Mouse (Mus musculus) embryonic facial prominence, embryonic 13.5 days (tissue): Measurements from ENCODE around the gene Mettl23. TPM values are rescaled to one million over a fixed set of nuclear protein-coding genes. Genes with fewer than 3 reads are reported as not detected.

Source experiments
- ATAC-seq: fragments of 200-750 bp; cut with Nextera tagmentation; 2 replicates; pipeline ENCODE4 v1.8.0; 2017; ENCODE audit warnings: low read depth; ENCODE audit not compliant: insufficient number of reproducible peaks, insufficient read depth, low FRiP score, low TSS enrichment
- H3K27ac ChIP-seq: fragments of 300-500 bp; sonication (generic); 2 replicates; pipeline ENCODE4 v1.5.1; 2015; ENCODE audit warnings: moderate library complexity, mild to moderate bottlenecking, inconsistent platforms
- H3K27me3 ChIP-seq: fragments of 300-500 bp; sonication (generic); 2 replicates; pipeline ENCODE4 v1.6.1; 2015; ENCODE audit warnings: mild to moderate bottlenecking, inconsistent platforms
- H3K36me3 ChIP-seq: fragments of 300-500 bp; sonication (generic); 2 replicates; pipeline ENCODE4 v1.6.1; 2015; ENCODE audit warnings: mild to moderate bottlenecking, inconsistent platforms
- H3K4me1 ChIP-seq: fragments of 300-500 bp; sonication (generic); 2 replicates; pipeline ENCODE4 v1.6.1; 2015; ENCODE audit warnings: inconsistent platforms
- H3K4me2 ChIP-seq: fragments of 300-500 bp; sonication (generic); 2 replicates; pipeline ENCODE4 v1.6.1; 2015; ENCODE audit warnings: moderate library complexity, mild to moderate bottlenecking, inconsistent platforms
- H3K4me3 ChIP-seq: fragments of 300-500 bp; sonication (generic); 2 replicates; pipeline ENCODE4 v1.5.1; 2015; ENCODE audit warnings: mild to moderate bottlenecking, inconsistent platforms
- H3K9ac ChIP-seq: fragments of 300-500 bp; sonication (generic); 2 replicates; pipeline ENCODE4 v1.6.1; 2015; ENCODE audit warnings: mild to moderate bottlenecking, inconsistent platforms
- H3K9me3 ChIP-seq: fragments of 300-500 bp; sonication (generic); 2 replicates; pipeline ENCODE4 v1.6.1; 2016; ENCODE audit warnings: inconsistent platforms
- WGBS: fragments of 180-500 bp; shearing (Covaris S2); methylation state at CpG from one replicate; pipeline ENCODE4 v1.1.7; 2015; ENCODE audit warnings: mixed read lengths; 5-methylcytosine and 5-hydroxymethylcytosine counted together
- polyA plus RNA-seq: library from polyadenylated mRNA; unstranded; fragments of >200 nt; fragmentation: Nextera tagmentation; extraction: Ambion mirVana; gene quantifications from 2 replicates; pipeline ENCODE4 v1.2.1, GENCODE M21; 2015

The Mettl23 gene
- polyA plus RNA-seq, 1 experiment from 2014 or later: 78.6 TPM

GRCm38 (mm10) chr11:116850833-116851477 lies 7.9 kb downstream of the Mettl23 start:
- no peak overlapping the region for H3K27ac ChIP-seq
- H3K4me1 ChIP-seq: peaks cover 41% of the 10 kb centered on the region
- peaks cover 40% of the 10 kb centered on the region for H3K36me3 ChIP-seq
- peak overlapping the region; percentile 66 for H3K4me2 ChIP-seq
- peak overlapping the region; percentile 96 for H3K4me3 ChIP-seq
- WGBS: 27% methylated on average over 6 of the region's 6 CpGs
- peak overlapping the region; percentile 99 for H3K9ac ChIP-seq
- ATAC-seq: no peak
- no peaks in the 10 kb centered on the region for H3K27me3 ChIP-seq
- H3K9me3 ChIP-seq: no peaks in the 10 kb centered on the region

- Histone ChIP-seq H3K4me2 (peak overlapping the region; percentile 66), H3K27me3 (no peaks in the 10 kb centered on the region), H3K27ac (peak overlapping the region; percentile 99), H3K36me3 (peaks cover 43% of the 10 kb centered on the region), H3K9ac (peak overlapping the region; percentile 99), H3K9me3 (no peaks in the 10 kb centered on the region), H3K4me1 (peaks cover 33% of the 10 kb centered on the region), H3K4me3 (peak overlapping the region; percentile 96)
- ATAC-seq: no peak
- under 1% methylated on average over 29 of the region's 29 CpGs for WGBS
These were observed 8.7 kb downstream of the Mettl23 start for GRCm38 (mm10) chr11:116851576-116852290.

GRCm38 (mm10) chr11:116852291-116852890 lies 9.3 kb downstream of the Mettl23 start, which contains the start of gene Mfsd11:
TSS of gene Mfsd11 (plus strand) at chr11:116852440.
- Histone ChIP-seq H3K27ac (peak within 1 kb of the TSS; percentile 99), H3K4me1 (peaks cover 34% of the 10 kb centered on the region), H3K4me2 (peak within 1 kb of the TSS; percentile 66), H3K9me3 (no peaks in the 10 kb centered on the region), H3K4me3 (peak within 1 kb of the TSS; percentile 96), H3K36me3 (peaks cover 43% of the 10 kb centered on the region), H3K9ac (peak within 1 kb of the TSS; percentile 99), H3K27me3 (no peaks in the 10 kb centered on the region)
- WGBS: under 1% methylated on average over 79 of the region's 91 CpGs
- peak; percentile 65 for ATAC-seq

GRCm38 (mm10) chr11:116852891-116853511 lies 9.9 kb downstream of the Mettl23 start, which contains the start of gene Srsf2:
TSS of gene Srsf2 (minus strand) at chr11:116853094.
- Histone ChIP-seq H3K4me1 (peaks cover 29% of the 10 kb centered on the region), H3K27me3 (no peaks in the 10 kb centered on the region), H3K9ac (peak within 1 kb of the TSS; percentile 99), H3K27ac (peak within 1 kb of the TSS; percentile 99), H3K9me3 (no peaks in the 10 kb centered on the region), H3K4me3 (peak within 1 kb of the TSS; percentile 96), H3K36me3 (peaks cover 38% of the 10 kb centered on the region), H3K4me2 (peak within 1 kb of the TSS; percentile 66)
- under 1% methylated on average over 74 of the region's 74 CpGs for WGBS
- ATAC-seq: peak; percentile 87

GRCm38 (mm10) chr11:116853512-116853928 lies 10.4 kb downstream of the Mettl23 start:
- under 1% methylated on average over 36 of the region's 36 CpGs for WGBS

GRCm38 (mm10) chr11:116854279-116854678 lies 11.2 kb downstream of the Mettl23 start:
- peak overlapping the region; percentile 99 for H3K27ac ChIP-seq
- no peaks in the 10 kb centered on the region for H3K9me3 ChIP-seq
- 26% methylated on average over 10 of the region's 10 CpGs for WGBS
- no peak for ATAC-seq
- peak overlapping the region; percentile 99 for H3K9ac ChIP-seq
- peaks cover 35% of the 10 kb centered on the region for H3K36me3 ChIP-seq
- peaks cover 27% of the 10 kb centered on the region for H3K4me1 ChIP-seq
- H3K4me2 ChIP-seq: peak overlapping the region; percentile 66
- peak overlapping the region; percentile 96 for H3K4me3 ChIP-seq
- H3K27me3 ChIP-seq: no peaks in the 10 kb centered on the region

More at GRCm38 (mm10) chr11:116853512-116853928, 10.4 kb downstream of the Mettl23 start:
- peak overlapping the region; percentile 99 for H3K9ac ChIP-seq
- peak; percentile 82 for ATAC-seq
- H3K9me3 ChIP-seq: no peaks in the 10 kb centered on the region
- H3K4me2 ChIP-seq: peak overlapping the region; percentile 66
- peak overlapping the region; percentile 99 for H3K27ac ChIP-seq
- H3K36me3 ChIP-seq: peaks cover 34% of the 10 kb centered on the region
- H3K4me1 ChIP-seq: peaks cover 27% of the 10 kb centered on the region
- H3K4me3 ChIP-seq: peak overlapping the region; percentile 96
- H3K27me3 ChIP-seq: no peaks in the 10 kb centered on the region

- Histone ChIP-seq H3K9me3 (no peaks in the 10 kb centered on the region), H3K9ac (0 out of 2 replicates have a peak overlapping the region, but pooled peaks have one; percentile 38), H3K4me2 (no peak overlapping the region), H3K27me3 (no peaks in the 10 kb centered on the region), H3K36me3 (peaks cover 46% of the 10 kb centered on the region), H3K4me1 (peaks cover 16% of the 10 kb centered on the region), H3K27ac (peak overlapping the region; percentile 17; the same call in 1 of the 2 replicates), H3K4me3 (no peak overlapping the region)
- WGBS: 44% methylated on average over 12 of the region's 12 CpGs
- ATAC-seq: no peak
These were observed 14.2 kb downstream of the Mettl23 start for GRCm38 (mm10) chr11:116857183-116857850.

GRCm38 (mm10) chr11:116864444-116864843 lies 21.4 kb downstream of the Mettl23 start:
- Histone ChIP-seq H3K36me3 (peaks cover 89% of the 10 kb centered on the region), H3K27ac (no peak overlapping the region), H3K4me2 (no peak overlapping the region), H3K27me3 (no peaks in the 10 kb centered on the region), H3K4me1 (no peaks in the 10 kb centered on the region), H3K4me3 (no peak overlapping the region), H3K9ac (0 out of 2 replicates have a peak overlapping the region, but pooled peaks have one; percentile 8), H3K9me3 (no peaks in the 10 kb centered on the region)
- no peak for ATAC-seq
- 81% methylated on average over 10 of the region's 10 CpGs for WGBS

- WGBS: 82% methylated on average over 12 of the region's 12 CpGs
- ATAC-seq: no peak
These were observed 23.0 kb downstream of the Mettl23 start for GRCm38 (mm10) chr11:116865945-116866585.

GRCm38 (mm10) chr11:116868129-116868528 lies 25.1 kb downstream of the Mettl23 start:
- no peak overlapping the region for H3K4me2 ChIP-seq
- H3K4me1 ChIP-seq: peaks cover 1% of the 10 kb centered on the region; the same call in 1 of the 2 replicates
- peaks cover 73% of the 10 kb centered on the region for H3K36me3 ChIP-seq
- no peak overlapping the region for H3K9ac ChIP-seq
- H3K27ac ChIP-seq: no peak overlapping the region
- no peaks in the 10 kb centered on the region for H3K9me3 ChIP-seq
- ATAC-seq: no peak
- H3K4me3 ChIP-seq: no peak overlapping the region
- no peaks in the 10 kb centered on the region for H3K27me3 ChIP-seq
- WGBS: 43% methylated on average over 3 of the region's 3 CpGs

More at GRCm38 (mm10) chr11:116865945-116866585, 23.0 kb downstream of the Mettl23 start:
- H3K4me3 ChIP-seq: no peak overlapping the region
- no peak overlapping the region for H3K27ac ChIP-seq
- no peaks in the 10 kb centered on the region for H3K27me3 ChIP-seq
- no peaks in the 10 kb centered on the region for H3K9me3 ChIP-seq
- no peak overlapping the region for H3K4me2 ChIP-seq
- H3K9ac ChIP-seq: no peak overlapping the region
- H3K4me1 ChIP-seq: no peaks in the 10 kb centered on the region
- H3K36me3 ChIP-seq: peaks cover 80% of the 10 kb centered on the region
